Mouse (Mus musculus) heart, embryonic 10.5 days (tissue): ENCODE results near the gene Rad23a. TPM values are rescaled to one million over a fixed set of nuclear protein-coding genes. Genes with fewer than 3 reads are reported as not detected.

Source experiments
- DNase-seq: peaks from one replicate; pipeline ENCODE4 v3.0.0-alpha.2; 2017; ENCODE audit warnings: low spot score
- H3K27ac ChIP-seq: fragments of 300-500 bp; sonication (generic); 2 replicates; pipeline ENCODE4 v1.5.1; 2016; ENCODE audit warnings: mild to moderate bottlenecking
- H3K27me3 ChIP-seq: fragments of 300-500 bp; sonication (generic); 2 replicates; pipeline ENCODE4 v1.6.1; 2016; ENCODE audit warnings: mild to moderate bottlenecking; ENCODE audit not compliant: poor library complexity, insufficient read depth, severe bottlenecking
- H3K36me3 ChIP-seq: fragments of 300-500 bp; sonication (generic); 2 replicates; pipeline ENCODE4 v1.6.1; 2016; ENCODE audit warnings: mild to moderate bottlenecking, moderate library complexity
- H3K4me1 ChIP-seq: fragments of 300-500 bp; sonication (generic); 2 replicates; pipeline ENCODE4 v1.6.1; 2016; ENCODE audit warnings: mild to moderate bottlenecking
- H3K4me3 ChIP-seq: fragments of 300-500 bp; sonication (generic); 2 replicates; pipeline ENCODE4 v1.5.1; 2016; ENCODE audit warnings: mild to moderate bottlenecking, moderate library complexity
- H3K9me3 ChIP-seq: fragments of 300-500 bp; sonication (generic); 2 replicates; pipeline ENCODE4 v1.6.1; 2016; ENCODE audit warnings: mild to moderate bottlenecking, moderate library complexity
- WGBS: fragments of 180-500 bp; shearing (Covaris S2); methylation state at CpG from one replicate; pipeline ENCODE4 v1.1.7; 2016; 5-methylcytosine and 5-hydroxymethylcytosine counted together
- microRNA-seq: library from miRNA; unstranded; fragments of <30 nt; microRNA quantifications from one replicate; pipeline ENCODE4, GENCODE M21; 2017
- polyA plus RNA-seq: library from polyadenylated mRNA; unstranded; fragments of >200 nt; fragmentation: Nextera tagmentation; extraction: Ambion mirVana; gene quantifications from 2 replicates; pipeline ENCODE4 v1.2.1, GENCODE M21; 2016

The Rad23a gene
- polyA plus RNA-seq, 1 experiment from 2014 or later = 137 TPM

DNA sequence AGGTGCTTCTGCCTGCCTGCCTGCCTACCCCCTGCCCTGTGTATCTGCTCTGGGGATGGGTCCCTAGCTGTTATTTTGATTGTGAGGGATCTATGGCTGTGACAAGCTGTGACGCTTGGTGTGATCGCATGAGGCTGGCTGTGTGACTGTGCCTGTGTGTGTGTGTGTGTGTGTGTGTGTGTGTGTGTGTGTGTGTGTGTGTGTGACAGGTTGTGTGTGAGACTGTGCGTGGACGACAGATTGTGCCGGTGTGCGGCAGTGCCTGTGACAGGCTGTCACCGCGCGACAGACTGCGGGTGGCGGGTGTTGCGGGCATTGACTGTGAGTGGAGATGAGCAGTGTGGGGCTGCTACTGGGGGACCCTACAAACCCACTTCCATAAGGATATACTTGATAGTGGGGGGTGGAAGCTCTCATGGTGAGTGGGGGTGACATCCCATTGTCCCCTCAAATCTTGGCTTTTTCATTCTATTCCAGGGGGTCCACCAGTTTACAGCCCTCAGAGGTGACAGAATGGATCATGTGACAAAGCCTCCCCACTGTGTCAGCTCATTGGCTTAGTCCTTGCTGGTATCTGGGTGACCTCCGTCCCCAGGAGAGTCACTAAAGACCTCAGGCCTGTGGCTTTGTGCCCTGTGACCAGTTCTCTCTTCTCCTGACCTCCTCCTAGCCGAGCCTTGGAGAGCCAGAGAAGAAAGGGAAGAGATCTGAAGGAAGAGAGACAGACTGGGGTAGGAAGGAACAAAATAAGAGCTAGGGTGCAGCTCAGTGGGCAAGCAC is 52.8 kb downstream of the Rad23a start:
- 9% methylated on average over 14 of the region's 14 CpGs for WGBS
- Histone ChIP-seq H3K4me1 (peaks cover 29% of the 10 kb centered on the region), H3K27ac (no peak overlapping the region), H3K27me3 (peaks cover 100% of the 10 kb centered on the region), H3K4me3 (no peak overlapping the region), H3K9me3 (no peaks in the 10 kb centered on the region), H3K36me3 (no peaks in the 10 kb centered on the region)
- DNase-seq = no peak

DNA sequence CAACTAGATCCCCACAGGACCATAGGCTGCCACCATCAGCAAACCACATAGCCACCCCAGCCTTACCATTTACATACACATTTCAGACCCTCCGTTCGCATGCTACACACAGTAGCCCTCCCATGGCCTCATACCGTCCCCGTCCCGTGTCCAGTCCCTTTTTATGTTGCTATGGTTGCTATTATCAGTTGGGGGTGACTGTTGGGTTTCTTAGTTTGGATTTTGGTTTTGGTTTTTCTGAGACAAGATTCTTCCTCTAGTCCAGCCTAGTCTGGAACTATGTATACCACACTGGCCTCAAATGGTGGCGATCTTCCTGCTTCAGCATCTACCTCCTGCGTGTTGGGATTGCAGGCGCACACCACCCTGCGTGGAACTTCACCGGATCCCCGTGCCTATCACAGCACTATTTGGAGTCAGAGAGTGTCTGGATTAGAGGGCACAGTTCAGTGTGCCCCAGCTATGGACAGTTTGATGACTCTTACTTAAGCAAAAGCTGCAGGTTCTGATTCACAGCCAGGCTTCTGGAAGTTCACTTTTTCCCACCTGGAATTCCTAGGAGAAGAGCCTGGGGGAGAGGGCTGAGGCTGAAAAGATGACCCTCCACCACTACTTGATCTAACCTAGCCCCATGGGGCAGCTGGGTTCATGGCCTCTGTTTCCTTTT is 53.5 kb downstream of the Rad23a start:
- Histone ChIP-seq H3K27me3 (peaks cover 100% of the 10 kb centered on the region), H3K36me3 (no peaks in the 10 kb centered on the region), H3K27ac (no peak overlapping the region), H3K4me1 (peaks cover 29% of the 10 kb centered on the region), H3K4me3 (no peak overlapping the region), H3K9me3 (no peaks in the 10 kb centered on the region)
- no peak for DNase-seq
- 6% methylated on average over 11 of the region's 11 CpGs for WGBS

DNA sequence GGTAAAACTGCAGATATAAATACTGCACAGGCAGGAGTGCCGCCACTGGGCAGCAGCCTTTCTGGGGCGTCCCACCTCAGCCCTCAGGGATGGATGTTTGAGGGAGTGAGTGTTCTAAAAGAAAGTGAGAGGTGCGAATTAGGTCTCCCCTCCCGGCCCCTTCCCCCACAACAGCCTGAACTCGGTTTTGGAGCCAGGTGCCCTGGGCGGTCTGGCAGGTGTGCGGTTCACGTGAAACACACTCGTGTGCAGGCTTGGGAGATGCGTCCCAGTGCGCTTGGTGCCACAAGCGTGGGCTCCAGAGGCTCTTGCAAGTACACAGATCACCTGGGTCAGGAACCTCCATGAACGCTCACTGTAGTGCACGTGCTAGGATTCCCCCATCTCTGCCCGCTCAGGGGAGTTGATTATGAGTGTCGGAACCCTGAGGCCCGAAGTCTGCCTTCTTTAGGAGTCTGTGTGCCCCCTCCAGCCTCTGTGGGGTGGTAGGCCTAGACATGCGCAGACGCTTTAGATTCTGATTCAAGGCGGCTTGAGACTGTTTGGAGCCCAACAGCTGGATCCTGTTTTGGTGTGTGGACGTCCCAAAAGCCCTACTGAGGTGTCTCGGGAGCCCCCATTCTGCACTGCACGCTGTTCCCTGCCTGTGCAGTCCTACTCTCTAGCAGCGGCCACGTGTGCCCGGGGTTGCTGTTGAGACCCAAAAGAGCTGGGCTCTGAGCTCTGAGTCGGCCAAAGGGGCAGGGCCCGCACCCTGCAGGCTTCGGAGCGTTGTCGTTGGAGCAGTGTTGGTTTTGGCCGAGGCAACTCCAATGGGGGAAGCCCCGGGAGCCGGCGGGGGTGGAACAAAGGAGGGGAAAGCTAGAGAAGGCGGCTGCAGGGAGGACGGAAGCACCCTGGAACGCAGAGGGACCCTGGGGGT is 54.4 kb downstream of the Rad23a start:
- H3K4me1 ChIP-seq = peaks cover 33% of the 10 kb centered on the region
- H3K9me3 ChIP-seq = no peaks in the 10 kb centered on the region
- peaks cover 100% of the 10 kb centered on the region for H3K27me3 ChIP-seq
- no peaks in the 10 kb centered on the region for H3K36me3 ChIP-seq
- no peak overlapping the region for H3K27ac ChIP-seq
- under 1% methylated on average over 38 of the region's 38 CpGs for WGBS
- DNase-seq = no peak
- H3K4me3 ChIP-seq = peak overlapping the region; percentile 25; the same call in 1 of the 2 replicates

DNA sequence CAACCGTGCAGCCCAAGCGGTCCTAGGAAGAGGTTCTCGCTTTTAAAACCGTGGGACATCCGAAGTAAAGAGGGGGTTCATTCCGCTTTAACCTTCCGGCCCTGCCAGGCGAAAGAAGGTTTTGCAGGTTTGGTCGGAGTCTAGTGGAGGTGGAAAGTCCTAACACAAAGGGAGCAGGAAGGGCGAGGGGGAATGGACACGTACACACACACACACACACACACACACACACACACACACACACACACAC is 55.0 kb downstream of the Rad23a start:
- DNase-seq = no peak
- Histone ChIP-seq H3K27ac (no peak overlapping the region), H3K4me1 (peaks cover 33% of the 10 kb centered on the region), H3K27me3 (peaks cover 100% of the 10 kb centered on the region), H3K9me3 (no peaks in the 10 kb centered on the region), H3K36me3 (no peaks in the 10 kb centered on the region), H3K4me3 (no peak overlapping the region)
- 1% methylated on average over 11 of the region's 11 CpGs for WGBS

DNA sequence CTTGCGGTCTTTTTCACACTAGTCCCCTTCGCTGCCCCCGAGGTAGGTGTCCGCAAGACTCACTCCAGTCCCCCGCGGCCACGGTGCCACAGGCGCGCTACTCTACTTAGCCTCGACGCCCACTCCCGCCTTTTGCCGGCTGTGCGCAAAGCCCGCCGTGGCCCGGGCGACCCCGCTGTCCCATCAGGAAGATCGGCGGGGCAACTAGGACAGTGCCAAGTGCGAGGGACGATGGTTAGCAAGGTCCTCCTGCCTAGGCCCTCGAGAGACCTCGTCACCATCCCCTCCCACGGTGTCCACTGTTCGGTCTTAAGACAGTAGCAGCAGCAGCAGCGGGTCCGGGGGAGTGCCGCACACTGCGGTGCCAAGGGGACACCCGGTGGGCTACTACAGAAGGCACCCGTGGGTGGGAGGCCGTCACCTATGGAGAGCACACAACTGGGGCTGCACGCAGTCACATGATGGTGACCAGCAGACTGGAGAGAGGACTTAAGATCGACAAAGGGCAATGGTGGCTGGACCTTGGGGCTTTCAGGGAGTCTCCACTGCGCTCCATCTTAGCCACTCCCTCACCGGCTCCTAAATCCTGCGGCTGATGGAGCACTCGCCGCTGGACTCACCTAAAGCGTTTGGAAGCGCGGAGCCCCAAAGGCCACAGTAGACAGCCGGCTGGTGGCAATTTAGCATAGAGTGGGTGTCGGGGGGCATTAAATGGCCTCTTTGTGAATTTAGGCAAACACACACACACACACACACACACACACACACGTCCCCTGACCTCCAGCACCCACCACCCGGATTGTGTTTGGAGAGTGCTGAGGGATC is 55.6 kb downstream of the Rad23a start:
- Histone ChIP-seq H3K4me1 (peaks cover 29% of the 10 kb centered on the region), H3K27ac (no peak overlapping the region), H3K4me3 (no peak overlapping the region), H3K9me3 (no peaks in the 10 kb centered on the region), H3K36me3 (no peaks in the 10 kb centered on the region), H3K27me3 (peaks cover 100% of the 10 kb centered on the region)
- WGBS = 1% methylated on average over 48 of the region's 48 CpGs
- no peak for DNase-seq

Small RNA genes within 50 kb of the gene (microRNA-seq; reads per million reads assigned to microRNA genes)
- 3.8 reads per million, percentile 10 among the genes with 10 or more reads in this experiment for gene Mir7069

Other genes starting within 250 kb of the Rad23a start
- 71.6 and 103 TPM in 2 replicates for gene Ier2, start 177.8 kb downstream of the Rad23a start, polyA plus RNA-seq
- gene Trmt1, start 154.4 kb downstream of the Rad23a start, polyA plus RNA-seq = 59.8 and 64.6 TPM in 2 replicates
- gene Nacc1, start 152.8 kb downstream of the Rad23a start, polyA plus RNA-seq = 22.2 and 25.0 TPM in 2 replicates
- gene Lyl1, start 139.2 kb downstream of the Rad23a start, polyA plus RNA-seq = 18.5 and 19.3 TPM in 2 replicates
- 2.1 and 3.2 TPM in 2 replicates for gene G430095P16Rik, start 117.7 kb downstream of the Rad23a start, polyA plus RNA-seq
- 0.87 and 2.1 TPM in 2 replicates for gene Nfix, start 40.3 kb downstream of the Rad23a start, polyA plus RNA-seq
- gene Dand5, start 17.8 kb downstream of the Rad23a start, polyA plus RNA-seq = 5.3 TPM in 2 replicates
- 57.3 and 60.5 TPM in 2 replicates for gene Gadd45gip1, start 9.1 kb downstream of the Rad23a start, polyA plus RNA-seq
- gene Calr, start 6.3 kb upstream of the Rad23a start, polyA plus RNA-seq = 881 and 1,047 TPM in 2 replicates
- 80.8 and 108 TPM in 2 replicates for gene Farsa, start 16.3 kb upstream of the Rad23a start, polyA plus RNA-seq
- gene Syce2, start 31.4 kb upstream of the Rad23a start, polyA plus RNA-seq = 51.7 and 64.6 TPM in 2 replicates
- gene Gcdh, start 53.3 kb upstream of the Rad23a start, polyA plus RNA-seq = 43.8 and 45.3 TPM in 2 replicates
- 54.2 and 54.3 TPM in 2 replicates for gene Klf1, start 61.3 kb upstream of the Rad23a start, polyA plus RNA-seq
- 3.2 and 3.8 TPM in 2 replicates for gene Dnase2a, start 67.9 kb upstream of the Rad23a start, polyA plus RNA-seq
- gene Mast1, start 96.7 kb upstream of the Rad23a start, polyA plus RNA-seq = 0.09 and 0.16 TPM in 2 replicates
- gene Rtbdn, start 106.3 kb upstream of the Rad23a start, polyA plus RNA-seq = 0.21 and 0.34 TPM in 2 replicates
- gene Gm49661, start 128.8 kb upstream of the Rad23a start, polyA plus RNA-seq = not detected in 2 replicates
- gene Prdx2, start 128.9 kb upstream of the Rad23a start, polyA plus RNA-seq = 810 and 835 TPM in 2 replicates
- gene Rnaseh2a, start 129.1 kb upstream of the Rad23a start, polyA plus RNA-seq = 104 and 119 TPM in 2 replicates
- gene Junb, start 138.1 kb upstream of the Rad23a start, polyA plus RNA-seq = 9.5 and 11.4 TPM in 2 replicates
- gene Hook2, start 149.9 kb upstream of the Rad23a start, polyA plus RNA-seq = 8.4 and 14.7 TPM in 2 replicates
- gene Best2, start 173.9 kb upstream of the Rad23a start, polyA plus RNA-seq = not detected in 2 replicates
- gene Asna1, start 184.6 kb upstream of the Rad23a start, polyA plus RNA-seq = 149 and 157 TPM in 2 replicates
- gene Trir, start 186.2 kb upstream of the Rad23a start, polyA plus RNA-seq = 85.6 and 133 TPM in 2 replicates
- 27.2 and 28.4 TPM in 2 replicates for gene Tnpo2, start 196.2 kb upstream of the Rad23a start, polyA plus RNA-seq
- gene Fbxw9, start 219.4 kb upstream of the Rad23a start, polyA plus RNA-seq = 20.2 and 21.0 TPM in 2 replicates
- gene Gm5741, start 227.3 kb upstream of the Rad23a start, polyA plus RNA-seq = 0.51 and 0.57 TPM in 2 replicates
- 54.0 and 72.3 TPM in 2 replicates for gene Dhps, start 231.1 kb upstream of the Rad23a start, polyA plus RNA-seq
- gene Wdr83os, start 240.1 kb upstream of the Rad23a start, polyA plus RNA-seq = 97.0 and 105 TPM in 2 replicates
- gene Wdr83, start 240.6 kb upstream of the Rad23a start, polyA plus RNA-seq = 41.2 and 47.9 TPM in 2 replicates
- gene Man2b1, start 242.6 kb upstream of the Rad23a start, polyA plus RNA-seq = 27.2 and 30.7 TPM in 2 replicates